In genomic region chr13:60621411-60621965, GRCm38 (mm10) we compare ENCODE assay signal across 21 mouse cellular contexts. TPM values are rescaled to one million over a fixed set of nuclear protein-coding genes. Genes with fewer than 3 reads are reported as not detected.
DNase-seq lines count a peak whose midpoint lies in the region; ATAC-seq lines count a peak whose summit lies in the region.
"Had no signal": no experiment of that assay in that cellular context is flagged by ENCODE, and none has a peak within 500 bp of the region (broad histone marks: within the 10 kb centered on the region; RNA-seq: fewer than 3 reads in every experiment).

No protein-coding gene starts in this region.

- ATAC-seq in liver, embryonic 11.5 days (replicated peaks; ENCODE audit: low FRiP score) = no peak
- ATAC-seq: CD4-positive, CD25-positive, alpha-beta regulatory T cell, adult 4 months had no signal

- no peak overlapping the region for H3K4me3 ChIP-seq in liver, embryonic 11.5 days (ENCODE audit: low read depth, low read length)
- H3K4me3 ChIP-seq: heart, embryonic 15.5 days; hindbrain, embryonic 15.5 days; limb, embryonic 13.5 days had no signal

- peaks cover 34% of the 10 kb centered on the region for H3K4me1 ChIP-seq in liver, embryonic 11.5 days (replicated peaks; ENCODE audit: control insufficient read depth, insufficient read depth, low read length)

- H3K36me3 ChIP-seq in liver, embryonic 11.5 days (ENCODE audit: control insufficient read depth, insufficient read depth, low read length) = no peaks in the 10 kb centered on the region
- H3K36me3 ChIP-seq: heart, embryonic 15.5 days; hindbrain, embryonic 15.5 days; limb, embryonic 13.5 days had no signal

- no peaks in the 10 kb centered on the region for H3K9me3 ChIP-seq in liver, embryonic 11.5 days (ENCODE audit: control insufficient read depth, low read length)
- H3K9me3 ChIP-seq: heart, embryonic 15.5 days; hindbrain, embryonic 15.5 days; limb, embryonic 13.5 days had no signal

- 74% methylated on average over 4 of the region's 4 CpGs for WGBS in liver, embryonic 11.5 days

- no peak overlapping the region for H3K27ac ChIP-seq in liver, embryonic 11.5 days (ENCODE audit: low read depth, low read length)
- H3K27ac ChIP-seq: heart, embryonic 15.5 days; hindbrain, embryonic 15.5 days; kidney, postnatal 0 days; limb, embryonic 13.5 days; stomach, postnatal 0 days had no signal

- H3K9ac ChIP-seq in liver, embryonic 11.5 days (ENCODE audit: low read depth, low read length) = no peak overlapping the region
- H3K9ac ChIP-seq: heart, embryonic 15.5 days; hindbrain, embryonic 15.5 days; limb, embryonic 13.5 days had no signal

- no peak overlapping the region for H3K4me2 ChIP-seq in liver, embryonic 11.5 days
- H3K4me2 ChIP-seq: heart, embryonic 15.5 days; hindbrain, embryonic 15.5 days; limb, embryonic 13.5 days had no signal

- no peaks in the 10 kb centered on the region for H3K27me3 ChIP-seq in liver, embryonic 11.5 days (replicated peaks; ENCODE audit: control insufficient read depth, insufficient read depth, low read length)
- H3K27me3 ChIP-seq: heart, embryonic 15.5 days; hindbrain, embryonic 15.5 days; limb, embryonic 13.5 days had no signal

- peak; percentile 85 for DNase-seq in heart, adult 11 months
- DNase-seq in heart, adult 9 months (ENCODE audit: low spot score in 2 of 2) = no peak
- DNase-seq in kidney, postnatal 25 days = peak; percentile 51 to 60
- no peak for DNase-seq in kidney, adult 8-10 months
- DNase-seq in brain, adult 2 months (ENCODE audit: low read depth, low spot score) = peak; percentile 55
- DNase-seq in cerebellum, adult 9-11 months = peak; percentile 16
- no peak for DNase-seq in right cerebral cortex, adult 18-20 months
- no peak for DNase-seq in liver, embryonic 11.5 days (ENCODE audit: low spot score)
- DNase-seq: adrenal gland, adult 2 months; embryo, embryonic 11 days; gastrocnemius, postnatal 36 days; layer of hippocampus, postnatal 36 days; midbrain, embryonic 14.5 days; right cerebral cortex, postnatal 14 days; thymus, postnatal 36 days had no signal

RNA-seq across cellular contexts. Expression of gene Dapk1, which starts 19.7 kb away (rescaled TPM):
- polyA plus RNA-seq in liver, embryonic 11.5 days (2014; fragmentation: Nextera tagmentation; extraction: Ambion mirVana) = 16.4 TPM in 2 replicates

Comparison
In these comparisons a context has a peak if more than half of its experiments do, and no peak if none do; other contexts are left out.
1. DNase-seq: peak in heart, adult 11 months (single experiment), kidney, postnatal 25 days (2 of 2), brain, adult 2 months (single experiment) and cerebellum, adult 9-11 months (single experiment); none in heart, adult 9 months (0 of 2), kidney, adult 8-10 months (0 of 2), right cerebral cortex, adult 18-20 months (single experiment) and liver, embryonic 11.5 days (single experiment).